ENCODE assay signal across 14 mouse cellular contexts in genomic region chr19:18623894-18624293, GRCm38 (mm10).
"Had no signal": no experiment of that assay in that cellular context is flagged by ENCODE, and none has a peak within 500 bp of the region (broad histone marks: within the 10 kb centered on the region; RNA-seq: fewer than 3 reads in every experiment).

No protein-coding gene starts in this region.

- DNase-seq: liver, embryonic 13.5 days; liver, postnatal 0 days; lung, adult 2 months; lung, postnatal 14 days; lung, postnatal 36 days; midbrain, embryonic 14.5 days; right cerebral cortex, postnatal 25 days; right cerebral cortex, postnatal 4 days; spleen, adult 18-20 months; thymus, adult 18-20 months; thymus, postnatal 14 days; thymus, postnatal 36 days had no signal

- ATAC-seq: liver, postnatal 0 days; lung, postnatal 0 days; midbrain, embryonic 16.5 days had no signal
